Mouse (Mus musculus) midbrain, postnatal 0 days (tissue): Measurements from ENCODE around the gene Kcnc3. TPM values are rescaled to one million over a fixed set of nuclear protein-coding genes. Genes with fewer than 3 reads are reported as not detected.
A peak's percentile ranks its signal among the peaks of the same experiment; 100 is the strongest.

ENCODE experiments used
- ATAC-seq: fragments of 200-750 bp; cut with Nextera tagmentation; 2 replicates; pipeline ENCODE4 v1.8.0; 2017; ENCODE audit warnings: moderate number of reproducible peaks, mild to moderate bottlenecking, moderate TSS enrichment, moderate library complexity; ENCODE audit not compliant: low FRiP score
- DNase-seq: peaks from one replicate; pipeline ENCODE4 v3.0.0-alpha.2; 2015; ENCODE audit warnings: low spot score
- H3K27ac ChIP-seq: fragments of 300-500 bp; sonication (generic); 2 replicates; pipeline ENCODE4 v1.5.1; 2014; ENCODE audit warnings: low read depth, mild to moderate bottlenecking, low read length, mixed read lengths
- H3K27me3 ChIP-seq: fragments of 300-500 bp; sonication (generic); 2 replicates; pipeline ENCODE4 v1.6.1; 2014; ENCODE audit warnings: low read length, control low read depth, mixed read lengths; ENCODE audit not compliant: insufficient read depth
- H3K36me3 ChIP-seq: fragments of 300-500 bp; sonication (generic); 2 replicates; pipeline ENCODE4 v1.6.1; 2014; ENCODE audit warnings: low read length, control low read depth, mixed read lengths; ENCODE audit not compliant: insufficient read depth
- H3K4me1 ChIP-seq: fragments of 300-500 bp; sonication (generic); 2 replicates; pipeline ENCODE4 v1.6.1; 2014; ENCODE audit warnings: mild to moderate bottlenecking, control low read depth, antibody characterized with exemption, low read length, mixed read lengths; ENCODE audit not compliant: insufficient read depth
- H3K4me2 ChIP-seq: fragments of 300-500 bp; sonication (generic); 2 replicates; pipeline ENCODE4 v1.6.1; 2014; ENCODE audit warnings: low read depth, mild to moderate bottlenecking, low read length, mixed read lengths; ENCODE audit not compliant: poor library complexity, severe bottlenecking
- H3K4me3 ChIP-seq: fragments of 300-500 bp; sonication (generic); 2 replicates; pipeline ENCODE4 v1.5.1; 2014; ENCODE audit warnings: low read depth, mild to moderate bottlenecking, low read length, moderate library complexity
- H3K9ac ChIP-seq: fragments of 300-500 bp; sonication (generic); replicated peaks from 2 replicates; pipeline ENCODE4 v1.6.1; 2014; ENCODE audit warnings: mild to moderate bottlenecking, low read length, moderate library complexity, mixed read lengths; ENCODE audit not compliant: poor library complexity, severe bottlenecking
- H3K9me3 ChIP-seq: fragments of 300-500 bp; sonication (generic); 2 replicates; pipeline ENCODE4 v1.6.1; 2016; ENCODE audit warnings: low read length, control low read depth
- CTCF ChIP-seq: IDR thresholded peaks from 2 replicates; pipeline ENCODE4 v1.5.1; 2016; ENCODE audit warnings: antibody characterized with exemption, mild to moderate bottlenecking
- WGBS: fragments of 180-500 bp; shearing (Covaris S2); extraction: QIAGEN DNeasy Blood & Tissue Kit; methylation state at CpG from one replicate; pipeline ENCODE4 v1.1.7; 2014; 5-methylcytosine and 5-hydroxymethylcytosine counted together
- polyA plus RNA-seq: library from polyadenylated mRNA; unstranded; fragments of >200 nt; fragmentation: Nextera tagmentation; extraction: Ambion mirVana; gene quantifications from 2 replicates; pipeline ENCODE4 v1.2.1, GENCODE M21; 2015
- total RNA-seq: library from RNA; depleted of rRNA; stranded (reverse); fragments of >200 nt; gene quantifications from 2 replicates; pipeline ENCODE4 v1.2.3, GENCODE M21; 2014; rRNA removed

Gene Kcnc3
- total RNA-seq (17.2 and 25.4 TPM in 2 replicates), polyA plus RNA-seq (6.2 and 6.6 TPM in 2 replicates)

DNA sequence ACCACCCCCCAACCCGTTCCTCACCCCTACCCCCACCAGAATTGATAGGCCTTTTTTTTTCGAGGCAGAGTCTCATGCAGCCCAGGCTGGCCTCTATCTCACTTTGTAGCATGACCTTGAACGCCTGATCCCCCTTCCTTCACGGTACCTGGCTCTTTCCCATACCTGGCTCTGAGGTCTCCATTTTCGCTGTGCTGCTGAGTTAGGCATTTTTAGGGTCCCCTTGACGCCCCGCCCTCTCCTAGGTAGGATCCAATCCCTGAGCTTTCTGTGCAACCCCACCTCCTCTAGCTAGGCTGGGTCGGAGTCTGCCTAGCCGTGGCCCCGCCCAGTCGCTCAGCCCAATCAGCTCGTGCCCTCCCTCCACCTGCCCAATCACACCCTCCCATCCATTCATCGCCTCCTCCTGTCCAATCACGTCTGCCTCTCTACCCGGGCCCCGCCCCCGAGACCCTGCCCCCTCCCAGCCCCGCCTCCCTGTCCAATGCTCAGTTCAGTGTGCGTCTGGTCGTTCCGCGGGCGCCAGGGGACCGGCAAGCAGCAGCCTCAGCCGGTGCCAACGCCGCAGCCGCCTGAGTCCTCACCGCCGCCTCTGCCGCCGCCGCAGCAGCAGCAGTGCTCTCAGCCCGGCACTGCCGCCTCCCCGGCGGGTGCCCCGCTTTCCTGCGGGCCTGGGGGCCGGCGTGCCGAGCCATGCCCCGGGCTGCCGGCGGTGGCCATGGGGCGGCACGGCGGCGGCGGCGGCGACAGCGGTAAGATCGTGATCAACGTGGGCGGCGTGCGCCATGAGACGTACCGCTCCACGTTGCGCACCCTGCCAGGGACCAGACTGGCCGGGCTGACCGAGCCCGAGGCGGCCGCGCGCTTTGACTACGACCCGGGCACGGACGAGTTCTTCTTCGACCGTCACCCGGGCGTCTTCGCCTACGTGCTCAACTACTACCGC lies at the start of gene Kcnc3:
Gene Kcnc3 (plus strand): TSS at position 263 of the 946 bp plus-strand sequence.
- Histone ChIP-seq H3K27ac (peak within 1 kb of the TSS; percentile 78), H3K4me2 (peak within 1 kb of the TSS; percentile 91), H3K4me3 (peak within 1 kb of the TSS; percentile 70), H3K36me3 (peaks cover 2% of the 10 kb centered on the region; the same call in 1 of the 2 replicates), H3K9me3 (no peaks in the 10 kb centered on the region), H3K4me1 (peaks cover 22% of the 10 kb centered on the region), H3K9ac (peak within 1 kb of the TSS; percentile 70), H3K27me3 (no peaks in the 10 kb centered on the region)
- ATAC-seq (peak; percentile 92), DNase-seq (peak; percentile 98)
- TF ChIP-seq CTCF, result no peak
- under 1% methylated on average over 78 of the region's 80 CpGs for WGBS

DNA sequence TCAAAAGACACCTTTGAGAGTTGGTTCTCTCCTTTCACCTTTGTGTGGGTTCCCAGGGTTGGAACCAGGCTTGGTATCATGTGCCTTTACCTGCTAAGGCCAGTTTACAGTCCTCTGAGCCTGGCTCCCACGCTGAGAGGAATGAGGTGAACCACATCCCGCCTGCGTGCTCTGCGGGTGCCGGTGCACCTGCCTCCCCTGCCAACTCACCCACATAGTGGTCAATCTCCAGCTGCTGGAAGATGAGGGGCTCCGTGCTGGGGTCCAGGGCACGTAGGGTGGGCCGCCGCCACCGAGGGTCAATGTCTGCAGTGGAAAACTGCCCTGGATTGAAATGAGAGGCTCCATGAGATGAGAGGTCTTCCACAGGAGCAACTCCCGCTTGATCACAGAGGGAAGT lies 47.9 kb upstream of the Kcnc3 start:
- TF ChIP-seq CTCF, result no peak
- 96% methylated on average over 11 of the region's 11 CpGs for WGBS

DNA sequence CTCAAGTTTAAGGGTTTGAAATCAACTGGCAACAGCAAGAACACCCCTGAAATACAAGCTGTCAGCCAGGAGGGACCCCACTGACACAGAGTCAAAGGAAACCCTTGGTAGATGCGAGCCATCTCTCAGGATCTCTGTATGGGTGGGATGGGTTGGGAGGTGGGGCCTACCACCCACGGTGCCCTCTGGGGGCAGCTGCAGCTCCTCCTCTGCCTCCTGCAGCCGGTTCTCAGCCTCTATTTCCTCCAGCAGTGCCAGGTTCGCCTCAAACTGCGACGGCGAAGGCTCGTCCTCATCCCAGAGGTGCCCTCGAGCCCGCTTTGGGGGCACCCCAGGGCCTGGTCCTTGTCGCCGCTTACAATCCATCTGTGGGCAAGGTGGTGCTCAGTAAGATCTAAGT lies 47.4 kb upstream of the Kcnc3 start:
- ATAC-seq, result no peak
- DNase-seq, result no peak
- H3K27me3 ChIP-seq, result no peaks in the 10 kb centered on the region
- 0 out of 2 replicates have a peak, but pooled peaks cover 5% of the 10 kb centered on the region for H3K4me1 ChIP-seq
- H3K4me3 ChIP-seq, result no peak overlapping the region
- H3K36me3 ChIP-seq, result peaks cover 19% of the 10 kb centered on the region
- TF ChIP-seq CTCF, result no peak
- no peaks in the 10 kb centered on the region for H3K9me3 ChIP-seq
- no peak overlapping the region for H3K9ac ChIP-seq
- WGBS, result 77% methylated on average over 12 of the region's 12 CpGs
- no peak overlapping the region for H3K27ac ChIP-seq
- no peak overlapping the region for H3K4me2 ChIP-seq

More for the DNA sequence above, 47.9 kb upstream of the Kcnc3 start:
- no peaks in the 10 kb centered on the region for H3K9me3 ChIP-seq
- no peaks in the 10 kb centered on the region for H3K4me1 ChIP-seq
- no peak overlapping the region for H3K4me3 ChIP-seq
- no peak overlapping the region for H3K4me2 ChIP-seq
- no peak overlapping the region for H3K27ac ChIP-seq
- peaks cover 19% of the 10 kb centered on the region for H3K36me3 ChIP-seq
- no peaks in the 10 kb centered on the region for H3K27me3 ChIP-seq
- ATAC-seq, result no peak
- no peak overlapping the region for H3K9ac ChIP-seq
- DNase-seq, result no peak

DNA sequence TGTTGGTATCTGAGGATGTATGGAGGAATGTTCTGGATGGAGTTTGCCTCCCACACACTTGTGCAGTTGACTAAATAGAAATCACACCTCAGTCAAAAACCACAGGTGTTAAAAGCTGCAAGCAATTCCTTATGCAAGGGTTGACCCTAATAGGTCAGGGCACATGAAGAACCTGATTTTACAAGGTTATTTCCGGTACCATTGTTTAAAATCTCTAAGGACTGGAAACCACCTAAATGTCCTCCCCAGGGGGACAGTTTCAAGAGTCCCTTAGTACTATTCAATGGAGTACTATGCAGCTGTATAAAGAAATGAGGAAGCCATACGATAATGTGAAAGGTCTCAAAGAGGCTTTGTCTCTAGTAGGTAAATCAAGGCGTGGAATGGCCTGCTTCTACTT lies 44.2 kb upstream of the Kcnc3 start:
- H3K36me3 ChIP-seq, result peaks cover 19% of the 10 kb centered on the region
- 96% methylated on average over 3 of the region's 3 CpGs for WGBS
- no peak for ATAC-seq
- no peaks in the 10 kb centered on the region for H3K27me3 ChIP-seq
- 0 out of 2 replicates have a peak, but pooled peaks cover 8% of the 10 kb centered on the region for H3K4me1 ChIP-seq
- TF ChIP-seq CTCF, result no peak
- H3K9me3 ChIP-seq, result no peaks in the 10 kb centered on the region
- no peak overlapping the region for H3K4me3 ChIP-seq
- H3K27ac ChIP-seq, result no peak overlapping the region
- DNase-seq, result no peak
- no peak overlapping the region for H3K9ac ChIP-seq
- H3K4me2 ChIP-seq, result no peak overlapping the region

DNA sequence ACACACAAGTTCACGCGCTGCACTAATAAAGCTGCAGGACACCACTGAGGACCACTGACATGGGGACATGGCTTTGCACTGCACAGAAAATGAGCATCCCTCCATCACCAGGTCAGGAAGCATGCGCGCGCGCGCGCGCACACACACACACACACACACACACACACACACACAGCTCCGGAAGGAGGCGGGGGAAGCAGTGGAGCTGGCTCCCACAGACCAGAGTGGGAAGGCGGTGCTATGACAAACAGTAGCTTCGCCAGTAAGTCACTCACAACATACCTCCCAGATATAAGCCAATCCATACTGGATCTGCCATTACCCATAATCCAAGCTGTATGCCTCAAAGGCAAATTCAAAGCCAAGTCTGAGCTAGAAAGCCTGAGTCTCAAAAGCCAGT lies 43.4 kb upstream of the Kcnc3 start:
- Histone ChIP-seq H3K9ac (no peak overlapping the region), H3K27ac (no peak overlapping the region), H3K36me3 (peaks cover 23% of the 10 kb centered on the region), H3K27me3 (no peaks in the 10 kb centered on the region), H3K4me2 (no peak overlapping the region), H3K9me3 (no peaks in the 10 kb centered on the region), H3K4me1 (0 out of 2 replicates have a peak, but pooled peaks cover 8% of the 10 kb centered on the region), H3K4me3 (no peak overlapping the region)
- ATAC-seq (no peak), DNase-seq (no peak)
- WGBS, result 96% methylated on average over 13 of the region's 13 CpGs
- TF ChIP-seq CTCF, result no peak

DNA sequence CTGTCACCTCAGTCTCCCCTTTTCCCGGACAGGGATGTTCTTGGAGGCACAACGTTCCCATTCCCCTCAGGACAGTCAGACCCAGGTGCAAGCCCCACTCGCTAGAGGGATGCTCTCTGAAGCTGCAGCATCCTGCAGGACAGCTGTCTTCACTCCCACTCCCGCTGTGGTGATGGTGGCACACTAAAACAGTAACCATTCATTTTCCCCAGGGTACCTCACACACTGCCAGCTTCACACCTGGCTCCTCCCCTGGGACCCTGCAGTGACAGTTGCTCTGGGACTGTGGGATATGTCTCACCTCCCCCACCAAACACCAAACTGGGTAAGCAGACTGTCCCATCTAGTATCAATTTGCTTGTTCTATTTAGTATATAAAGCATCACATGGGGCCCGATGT lies 42.7 kb upstream of the Kcnc3 start:
- Histone ChIP-seq H3K9me3 (no peaks in the 10 kb centered on the region), H3K4me1 (0 out of 2 replicates have a peak, but pooled peaks cover 10% of the 10 kb centered on the region), H3K27ac (no peak overlapping the region), H3K4me2 (peak overlapping the region; percentile 94), H3K4me3 (peak overlapping the region; percentile 50; the same call in 1 of the 2 replicates), H3K9ac (no peak overlapping the region), H3K27me3 (no peaks in the 10 kb centered on the region), H3K36me3 (peaks cover 19% of the 10 kb centered on the region)
- ATAC-seq (no peak), DNase-seq (no peak)
- TF ChIP-seq CTCF, result no peak
- 19% methylated on average over 5 of the region's 5 CpGs for WGBS
